Mouse (Mus musculus) myocyte (in vitro differentiated cells): ENCODE results near the gene Ndrg2. TPM values are rescaled to one million over a fixed set of nuclear protein-coding genes. Genes with fewer than 3 reads are reported as not detected.

Source experiments
- H3K27me3 ChIP-seq: one replicate; pipeline ENCODE4 v1.6.1; 2011; ENCODE audit not compliant: control insufficient read depth, insufficient read depth, insufficient read length
- H3K36me3 ChIP-seq: one replicate; pipeline ENCODE4 v1.6.1; 2011; ENCODE audit not compliant: control insufficient read depth, insufficient read depth
- H3K4me2 ChIP-seq: one replicate; pipeline ENCODE4 v1.6.1; 2011; ENCODE audit warnings: low read depth, control low read depth
- H3K4me3 ChIP-seq: one replicate; pipeline ENCODE4 v1.5.1; 2011; ENCODE audit warnings: mild to moderate bottlenecking, control low read depth, moderate library complexity
- H3K79me2 ChIP-seq: one replicate; pipeline ENCODE4 v1.6.1; 2011; ENCODE audit not compliant: control insufficient read depth, insufficient read depth
- H3ac ChIP-seq: one replicate; pipeline ENCODE4 v1.6.1; 2011; ENCODE audit not compliant: control insufficient read depth, insufficient read length
- CEBPB ChIP-seq: IDR thresholded peaks from 2 replicates; pipeline ENCODE4 v1.6.1; 2011; ENCODE audit warnings: mild to moderate bottlenecking, moderate library complexity; ENCODE audit not compliant: poor library complexity, insufficient read depth, severe bottlenecking
- E2F4 ChIP-seq: IDR thresholded peaks from one replicate; pipeline ENCODE4 v1.6.1; 2011; ENCODE audit warnings: mild to moderate bottlenecking, control low read depth, moderate library complexity; ENCODE audit not compliant: insufficient read depth
- MAX ChIP-seq: IDR thresholded peaks from one replicate; pipeline ENCODE4 v1.6.1; 2011; ENCODE audit warnings: low read depth, mild to moderate bottlenecking, control low read depth
- MYOD1 ChIP-seq, 3 experiments: IDR thresholded peaks; one replicate each; pipeline ENCODE4 v1.6.1; 2011; ENCODE audit warnings: control low read depth in 2 of 3, low read depth in 2 of 3, mild to moderate bottlenecking in 2 of 3, moderate library complexity in 1 of 3; ENCODE audit not compliant: insufficient read length in 2 of 3, control insufficient read depth in 1 of 3
- MYOG ChIP-seq, 3 experiments: IDR thresholded peaks; one replicate each; pipeline ENCODE4 v1.6.1; 2011; ENCODE audit warnings: control low read depth in 2 of 3, low read depth in 2 of 3, mild to moderate bottlenecking in 2 of 3; ENCODE audit not compliant: insufficient read length in 2 of 3, control insufficient read depth in 1 of 3, insufficient read depth in 1 of 3
- POLR2A ChIP-seq: IDR thresholded peaks from one replicate; pipeline ENCODE4 v1.6.1; 2011; ENCODE audit warnings: low read depth, mild to moderate bottlenecking, control low read depth, moderate library complexity; ENCODE audit not compliant: insufficient read length
- POLR2AphosphoS2 ChIP-seq: IDR thresholded peaks from one replicate; pipeline ENCODE4 v1.6.1; 2011; ENCODE audit warnings: low read depth, control low read depth; ENCODE audit not compliant: insufficient read length
- REST ChIP-seq: IDR thresholded peaks from one replicate; pipeline ENCODE4 v1.6.1; 2011; ENCODE audit warnings: mild to moderate bottlenecking, control low read depth, moderate library complexity; ENCODE audit not compliant: insufficient read depth, insufficient read length
- SRF ChIP-seq: IDR thresholded peaks from one replicate; pipeline ENCODE4 v1.6.1; 2011; ENCODE audit warnings: low read depth; ENCODE audit not compliant: control insufficient read depth, insufficient read length
- TCF12 ChIP-seq: IDR thresholded peaks from one replicate; pipeline ENCODE4 v1.6.1; 2011; ENCODE audit warnings: mild to moderate bottlenecking, control low read depth; ENCODE audit not compliant: poor library complexity, insufficient read depth, severe bottlenecking
- TCF3 ChIP-seq: IDR thresholded peaks from one replicate; pipeline ENCODE4 v1.6.1; 2011; ENCODE audit warnings: low read depth, control low read depth; ENCODE audit not compliant: insufficient read length
- USF1 ChIP-seq: IDR thresholded peaks from one replicate; pipeline ENCODE4 v1.6.1; 2011; ENCODE audit warnings: low read depth, mild to moderate bottlenecking, control low read depth, moderate library complexity
- polyA plus RNA-seq: library from polyadenylated mRNA; unstranded; fragments of >200 nt; fragmentation: generic; extraction: Trizol; gene quantifications from one replicate; pipeline ENCODE4 v1.2.1, GENCODE M21; 2012; ENCODE audit warnings: missing spikeins

Gene Ndrg2
- polyA plus RNA-seq, 1 experiment = 31.8 TPM

DNA sequence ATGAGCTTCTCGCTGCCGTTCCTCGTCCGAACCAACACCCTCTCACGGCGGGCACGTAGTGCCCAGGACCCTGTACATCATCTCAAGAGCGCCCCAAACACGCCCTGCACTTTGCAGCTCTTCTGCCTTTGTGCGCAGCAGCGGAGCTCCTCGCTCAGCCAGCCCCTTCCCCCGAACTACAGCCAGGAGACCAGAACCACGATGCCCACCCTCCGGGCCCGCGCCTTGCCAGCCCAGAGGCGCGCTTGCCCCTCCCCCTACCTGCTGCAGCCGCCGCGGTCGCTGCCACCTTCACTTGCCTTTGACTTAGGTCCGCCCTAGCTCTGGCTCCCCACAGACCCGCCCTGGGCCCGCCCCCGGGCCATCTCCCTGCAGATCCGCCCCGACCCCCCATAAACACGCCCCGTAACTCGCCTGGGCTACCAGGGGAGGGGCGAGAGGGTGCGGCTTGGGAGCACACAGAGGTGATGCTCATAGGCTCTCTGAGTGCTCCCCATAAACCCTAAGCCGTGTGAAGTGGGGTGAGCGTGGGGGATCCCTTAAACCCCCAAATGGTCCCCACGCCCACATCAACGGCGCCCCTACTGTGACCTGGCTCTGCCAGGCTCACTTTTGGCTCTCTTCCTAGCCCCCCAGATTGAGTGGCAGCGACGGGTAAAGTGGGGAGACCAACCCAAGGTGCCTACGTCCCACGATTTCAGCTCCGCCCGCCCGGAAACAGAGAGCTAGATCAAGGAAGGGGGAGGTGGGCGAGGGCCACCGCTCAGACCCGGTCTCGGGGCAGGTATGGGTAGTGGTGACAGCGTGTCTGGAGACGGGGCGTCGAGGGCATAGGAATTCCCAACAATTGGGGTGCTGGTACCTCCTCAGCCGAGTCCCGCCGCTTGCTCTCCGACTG lies 647 bp downstream of the Ndrg2 start:
- no peak for TF ChIP-seq POLR2AphosphoS2
- TF ChIP-seq USF1 = no peak
- no peak for TF ChIP-seq TCF12
- no peak for TF ChIP-seq E2F4
- peak; percentile 35 for TF ChIP-seq POLR2A
- no peak for TF ChIP-seq MYOG (IDR thresholded peaks at IDR 0.05; ENCODE audit: control insufficient read depth in 1 of 3, insufficient read depth in 1 of 3, insufficient read length in 2 of 3, low read depth in 2 of 3)
- TF ChIP-seq MYOD1 (IDR thresholded peaks at IDR 0.05; ENCODE audit: control insufficient read depth in 1 of 3, insufficient read length in 2 of 3, low read depth in 2 of 3) = no peak
- no peak for TF ChIP-seq MAX
- TF ChIP-seq CEBPB = no peak

DNA sequence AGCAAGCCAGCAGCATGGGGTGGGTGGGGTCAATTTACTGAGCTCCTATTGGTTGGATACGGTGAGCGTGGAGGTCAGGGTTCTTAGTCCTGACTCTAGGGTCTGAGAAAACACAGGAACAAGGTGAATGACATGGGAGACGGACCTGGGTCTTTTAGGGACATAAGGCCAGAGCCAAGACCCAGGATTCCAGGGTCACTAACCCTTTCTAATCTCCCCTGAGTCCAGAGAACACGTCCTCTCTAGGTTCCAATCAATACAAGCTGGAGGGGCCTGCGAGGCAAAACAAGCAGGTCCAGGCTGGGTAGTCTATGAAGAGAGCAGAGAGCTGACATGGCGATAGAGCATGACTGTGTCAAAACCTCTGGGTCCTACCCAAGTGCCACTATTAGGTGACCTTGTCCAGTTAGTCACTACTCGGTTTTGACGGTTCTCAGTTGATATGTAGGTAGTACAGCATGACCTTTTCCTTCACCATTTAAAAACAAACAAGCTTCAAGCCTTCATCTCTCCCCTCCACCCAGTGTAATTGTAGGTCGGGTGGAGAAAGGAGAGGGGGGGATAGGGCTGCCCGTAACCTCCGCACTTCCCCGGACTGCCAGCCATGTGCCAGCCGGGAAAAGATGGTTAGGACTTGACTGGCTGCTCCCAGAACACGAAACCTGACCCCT lies 1.4 kb downstream of the Ndrg2 start:
- Histone ChIP-seq H3K79me2 (no peaks in the 10 kb centered on the region), H3K36me3 (no peaks in the 10 kb centered on the region), H3K4me3 (peak overlapping the region; percentile 29), H3K27me3 (no peaks in the 10 kb centered on the region), H3ac (peak overlapping the region; percentile 43), H3K4me2 (peak overlapping the region; percentile 87)
- no peak for TF ChIP-seq E2F4
- TF ChIP-seq SRF = no peak
- TF ChIP-seq MAX = no peak
- TF ChIP-seq POLR2A = no peak
- no peak for TF ChIP-seq TCF12
- TF ChIP-seq MYOG (IDR thresholded peaks at IDR 0.05; ENCODE audit: control insufficient read depth in 1 of 3, insufficient read depth in 1 of 3, insufficient read length in 2 of 3, low read depth in 2 of 3) = no peak
- TF ChIP-seq CEBPB = no peak
- TF ChIP-seq REST = no peak
- no peak for TF ChIP-seq POLR2AphosphoS2
- no peak for TF ChIP-seq MYOD1 (IDR thresholded peaks at IDR 0.05; ENCODE audit: control insufficient read depth in 1 of 3, insufficient read length in 2 of 3, low read depth in 2 of 3)
- TF ChIP-seq TCF3 = no peak

More for the DNA sequence above, 647 bp downstream of the Ndrg2 start:
- peak overlapping the region; percentile 29 for H3K4me3 ChIP-seq
- no peaks in the 10 kb centered on the region for H3K79me2 ChIP-seq
- no peaks in the 10 kb centered on the region for H3K36me3 ChIP-seq
- H3K4me2 ChIP-seq = peak overlapping the region; percentile 87
- no peaks in the 10 kb centered on the region for H3K27me3 ChIP-seq
- H3ac ChIP-seq = peak overlapping the region; percentile 43

DNA sequence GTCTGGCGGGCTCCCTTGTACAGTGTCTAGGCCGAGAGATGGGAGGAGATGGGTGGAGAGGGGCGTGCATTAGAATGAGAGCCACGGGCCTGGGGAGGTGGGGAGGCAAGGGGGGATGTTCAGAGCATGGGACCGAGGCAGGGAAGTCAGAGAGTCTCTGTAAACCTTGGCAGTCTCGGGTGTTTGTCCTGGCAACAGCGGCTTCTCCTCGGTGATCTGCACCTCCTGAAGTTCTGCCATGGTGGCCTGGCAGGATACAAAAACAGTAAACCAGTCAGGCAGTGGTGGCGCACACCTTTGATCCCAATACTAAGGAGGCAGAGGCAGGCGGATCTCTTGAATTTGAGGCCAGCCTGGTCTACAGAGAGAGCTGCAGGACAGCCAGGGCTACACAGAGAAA lies 2.7 kb downstream of the Ndrg2 start:
- H3K4me2 ChIP-seq = no peak overlapping the region
- no peak for TF ChIP-seq REST
- no peak for TF ChIP-seq POLR2AphosphoS2
- no peak for TF ChIP-seq SRF
- no peak for TF ChIP-seq E2F4
- TF ChIP-seq MAX = no peak
- TF ChIP-seq MYOG (IDR thresholded peaks at IDR 0.05; ENCODE audit: control insufficient read depth in 1 of 3, insufficient read depth in 1 of 3, insufficient read length in 2 of 3, low read depth in 2 of 3) = no peak
- no peak for TF ChIP-seq TCF12
- TF ChIP-seq TCF3 = no peak
- TF ChIP-seq CEBPB = no peak
- TF ChIP-seq MYOD1 (IDR thresholded peaks at IDR 0.05; ENCODE audit: control insufficient read depth in 1 of 3, insufficient read length in 2 of 3, low read depth in 2 of 3) = no peak
- no peak for TF ChIP-seq POLR2A
- TF ChIP-seq USF1 = no peak
- H3K4me3 ChIP-seq = no peak overlapping the region
- no peak overlapping the region for H3ac ChIP-seq
- H3K27me3 ChIP-seq = no peaks in the 10 kb centered on the region
- H3K36me3 ChIP-seq = no peaks in the 10 kb centered on the region
- no peaks in the 10 kb centered on the region for H3K79me2 ChIP-seq

DNA sequence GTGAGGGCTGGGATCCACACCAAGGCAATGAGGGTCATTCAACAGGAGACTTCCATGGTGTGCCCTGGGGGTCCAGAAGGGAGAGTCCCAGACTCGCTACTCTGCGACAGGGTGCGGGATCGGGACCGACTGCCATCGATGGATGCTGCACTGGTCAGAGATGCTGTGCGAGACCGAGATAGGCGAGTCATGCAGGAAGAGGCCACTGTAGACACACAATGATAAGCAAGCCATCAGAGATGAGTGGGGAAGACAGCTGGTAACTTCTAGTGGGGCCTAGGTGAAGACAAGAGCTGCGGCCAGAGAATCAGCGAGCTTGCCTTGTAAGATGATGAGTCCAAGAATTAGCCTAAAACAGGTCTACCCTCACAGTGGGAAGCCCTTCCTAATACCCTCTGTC lies 7.9 kb downstream of the Ndrg2 start:
- H3K27me3 ChIP-seq = no peaks in the 10 kb centered on the region
- H3ac ChIP-seq = no peak overlapping the region
- no peak overlapping the region for H3K4me2 ChIP-seq
- TF ChIP-seq USF1 = no peak
- TF ChIP-seq MYOG (IDR thresholded peaks at IDR 0.05; ENCODE audit: control insufficient read depth in 1 of 3, insufficient read depth in 1 of 3, insufficient read length in 2 of 3, low read depth in 2 of 3) = no peak
- TF ChIP-seq POLR2A = no peak
- no peak for TF ChIP-seq MAX
- TF ChIP-seq MYOD1 (IDR thresholded peaks at IDR 0.05; ENCODE audit: control insufficient read depth in 1 of 3, insufficient read length in 2 of 3, low read depth in 2 of 3) = no peak
- TF ChIP-seq TCF12 = no peak
- no peak for TF ChIP-seq POLR2AphosphoS2
- TF ChIP-seq SRF = no peak
- no peak for TF ChIP-seq E2F4
- no peak for TF ChIP-seq CEBPB
- TF ChIP-seq TCF3 = no peak
- TF ChIP-seq REST = no peak
- H3K36me3 ChIP-seq = no peaks in the 10 kb centered on the region
- H3K79me2 ChIP-seq = no peaks in the 10 kb centered on the region
- no peak overlapping the region for H3K4me3 ChIP-seq
